Mouse (Mus musculus) layer of hippocampus, postnatal 14 days (tissue): ENCODE results near the gene Vil1. TPM values are rescaled to one million over a fixed set of nuclear protein-coding genes. Genes with fewer than 3 reads are reported as not detected.

Experiments used
- DNase-seq, 2 experiments: peaks; one replicate each; pipeline ENCODE4 v3.0.0; 2021 to 2022; ENCODE audit warnings: low spot score in 2 of 2, mixed read lengths in 1 of 2
- microRNA-seq, 2 experiments: library from miRNA; unstranded; fragments of <30 nt; microRNA quantifications; one replicate each; pipeline ENCODE4 v1.2.0; 2021
- total RNA-seq, 2 experiments: library from RNA; stranded (reverse); gene quantifications; 2 replicates each; pipeline ENCODE4 v1.2.3; 2021

The Vil1 gene
- total RNA-seq, 2 experiments from 2014 or later, result 0.62 to 1.2 TPM

DNA sequence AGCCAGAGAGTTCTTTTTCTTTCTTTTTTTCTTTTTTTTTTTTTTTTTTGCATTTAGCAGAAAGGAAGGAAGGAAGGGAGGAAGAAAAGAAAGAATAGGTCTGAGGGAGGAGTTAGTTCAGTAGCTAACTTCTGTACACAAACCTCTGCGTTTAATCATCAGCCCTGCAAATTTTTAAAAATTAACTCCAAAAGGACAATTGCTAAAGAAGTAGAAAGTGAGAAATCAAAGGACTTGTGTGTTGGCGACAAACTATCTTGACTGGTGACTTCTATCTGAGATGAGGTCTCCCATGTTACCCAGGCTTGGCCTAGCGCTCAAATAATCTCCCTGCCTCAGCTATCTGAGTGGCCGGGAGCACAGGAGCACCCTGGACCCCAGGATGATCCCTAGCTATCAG lies 5.0 kb upstream of the Vil1 start:
- no peak for DNase-seq

DNA sequence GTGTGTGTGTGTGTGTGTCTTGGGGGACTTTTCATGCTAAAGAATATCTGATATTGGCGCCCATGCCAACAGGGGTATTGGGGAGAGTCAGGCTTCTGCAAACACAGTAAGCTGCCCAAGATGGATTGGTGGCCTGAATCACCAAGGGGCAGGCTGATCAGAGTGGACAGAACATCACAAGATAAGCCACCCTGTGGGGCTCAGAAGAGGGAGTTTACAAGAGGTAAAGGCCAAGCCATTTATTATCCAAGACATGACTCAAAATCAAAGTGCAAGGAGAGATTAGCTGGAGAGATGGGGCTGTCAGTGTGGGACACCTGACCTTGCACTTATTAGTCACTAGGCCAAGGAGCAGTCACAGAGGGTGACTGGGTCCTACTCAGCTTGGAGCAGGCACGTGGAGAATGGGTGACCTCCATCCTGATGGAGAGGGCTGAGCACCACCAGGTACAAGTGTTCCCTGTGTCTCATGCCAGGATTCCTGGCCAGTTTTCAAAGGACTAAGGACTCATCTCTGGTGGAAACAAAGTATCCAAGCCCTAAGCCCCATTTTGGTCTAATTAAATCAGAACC lies 2.7 kb downstream of the Vil1 start:
- no peak for DNase-seq

DNA sequence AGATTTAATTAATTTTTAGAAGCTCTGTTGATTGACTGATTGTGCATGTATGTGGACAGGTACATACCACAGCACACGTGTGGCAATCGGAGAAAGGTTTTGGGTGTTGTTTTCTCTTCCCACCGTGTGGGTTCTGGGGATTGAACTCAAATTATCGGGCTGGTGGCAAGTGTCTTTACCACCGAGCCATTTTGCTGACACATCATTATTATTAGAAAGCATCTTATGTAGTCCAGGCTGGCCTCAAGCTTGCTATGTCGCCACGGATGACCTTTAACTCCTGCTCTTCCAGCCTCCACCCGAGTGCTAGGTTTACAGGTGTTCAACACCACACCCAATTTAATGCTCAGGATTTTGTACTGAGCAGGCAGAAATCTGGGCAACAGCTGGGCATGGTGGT lies 3.5 kb downstream of the Vil1 start:
- no peak for DNase-seq

DNA sequence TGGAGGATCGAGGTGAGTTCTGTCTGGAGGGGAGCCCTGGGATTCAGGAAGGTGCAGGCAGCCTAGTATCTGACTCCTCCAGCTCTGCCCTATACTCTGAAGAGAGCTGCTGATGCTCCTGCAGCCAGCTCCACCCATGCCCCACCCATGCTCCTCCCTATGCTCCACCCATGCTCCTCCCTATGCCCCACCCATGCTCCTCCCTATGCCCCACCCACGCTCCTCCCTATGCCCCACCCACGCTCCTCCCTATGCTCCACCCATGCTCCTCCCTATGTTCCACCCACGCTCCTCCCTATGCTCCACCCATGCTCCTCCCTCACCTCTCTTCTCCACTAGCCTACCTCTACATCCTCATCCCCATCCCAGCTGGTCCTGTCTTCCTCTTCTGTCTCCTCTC lies 6.0 kb downstream of the Vil1 start:
- DNase-seq, result no peak

DNA sequence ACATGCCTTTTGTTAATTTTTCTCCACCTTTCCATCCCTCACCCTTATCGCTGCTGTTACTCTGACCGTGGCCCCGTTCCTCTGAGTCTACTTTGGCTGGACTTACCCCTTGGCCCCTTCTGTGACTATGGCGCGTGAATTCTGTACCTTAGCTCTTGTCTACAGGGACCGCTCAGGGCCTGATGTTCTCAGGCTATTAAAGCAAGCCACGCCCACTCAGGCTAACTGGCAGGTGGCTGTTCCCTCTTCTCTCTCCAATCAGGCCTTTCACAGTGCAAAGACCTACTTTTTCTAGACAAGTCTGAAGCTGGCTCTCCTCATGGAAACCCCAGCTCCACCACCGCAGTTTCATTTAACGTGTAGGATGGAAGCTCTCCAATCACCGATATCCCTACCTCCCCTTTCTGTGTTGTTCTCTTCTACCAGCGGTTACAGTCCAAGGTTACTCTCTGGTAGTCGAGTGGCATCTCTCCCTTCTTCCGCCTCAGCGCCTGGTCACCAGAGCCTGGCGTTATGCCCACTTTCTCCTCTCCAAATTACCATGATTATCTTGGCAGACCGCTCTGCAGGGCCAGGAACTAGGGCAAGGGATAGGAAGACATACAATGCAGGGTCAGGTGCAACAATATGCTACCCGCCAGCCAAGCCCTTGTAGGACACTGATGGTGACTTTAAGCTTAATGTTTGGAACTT lies 9.7 kb downstream of the Vil1 start:
- DNase-seq, result no peak

DNA sequence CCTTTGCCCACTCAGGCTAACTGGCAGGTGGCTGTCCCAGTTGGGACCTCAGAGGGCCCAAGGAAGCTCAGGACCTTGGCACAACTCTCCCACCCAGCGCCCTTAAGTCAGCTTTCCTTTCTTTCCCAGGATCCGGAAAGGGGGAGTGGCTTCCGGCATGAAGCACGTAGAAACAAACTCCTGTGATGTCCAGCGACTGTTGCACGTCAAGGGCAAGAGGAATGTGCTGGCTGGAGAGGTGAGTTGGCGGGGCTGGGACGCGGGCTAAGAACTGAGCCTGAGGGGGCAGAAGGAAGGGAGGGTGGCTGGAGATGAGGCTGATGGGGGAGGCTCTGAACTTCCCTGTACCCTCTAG lies 10.2 kb downstream of the Vil1 start:
- DNase-seq, result no peak

DNA sequence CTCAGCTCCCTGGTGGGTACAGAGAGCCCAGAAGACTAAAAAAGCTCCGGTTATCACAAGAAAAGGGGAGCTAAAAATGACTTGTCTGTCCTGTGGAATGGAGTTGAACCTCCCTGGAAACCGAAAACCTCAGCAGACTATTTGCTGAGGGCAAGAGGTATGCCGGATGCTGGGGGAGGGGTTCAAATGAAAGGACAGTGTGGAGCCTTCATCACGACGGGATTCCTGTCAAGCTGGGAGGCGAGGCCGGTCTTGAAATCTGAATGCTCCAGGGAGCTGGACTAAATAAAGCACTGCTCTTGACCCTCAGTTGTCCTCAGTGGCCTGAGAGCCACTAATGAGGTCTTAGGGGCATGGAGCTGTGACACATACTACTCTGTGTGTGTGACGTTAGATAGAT lies 14.0 kb downstream of the Vil1 start:
- no peak for DNase-seq

DNA sequence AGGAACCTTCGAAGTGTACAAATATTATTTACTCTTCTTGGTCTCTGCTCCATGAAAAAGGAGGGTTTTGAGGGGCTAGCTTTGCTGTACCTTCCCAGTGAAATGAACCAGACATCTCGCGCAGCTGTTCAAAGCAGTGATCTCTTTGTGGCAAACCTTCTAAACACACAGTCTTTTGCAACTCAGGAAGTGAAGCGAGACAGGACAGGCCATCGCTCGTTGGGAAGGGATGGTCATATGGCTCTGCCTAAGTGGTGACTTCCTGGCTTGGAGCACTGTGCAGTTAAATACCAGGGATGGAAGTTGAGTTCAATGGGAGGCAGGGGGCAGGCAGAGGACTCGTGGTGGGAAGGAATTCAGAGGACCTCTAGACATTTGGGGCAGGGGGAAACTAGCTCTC lies 16.7 kb downstream of the Vil1 start:
- DNase-seq, result no peak

DNA sequence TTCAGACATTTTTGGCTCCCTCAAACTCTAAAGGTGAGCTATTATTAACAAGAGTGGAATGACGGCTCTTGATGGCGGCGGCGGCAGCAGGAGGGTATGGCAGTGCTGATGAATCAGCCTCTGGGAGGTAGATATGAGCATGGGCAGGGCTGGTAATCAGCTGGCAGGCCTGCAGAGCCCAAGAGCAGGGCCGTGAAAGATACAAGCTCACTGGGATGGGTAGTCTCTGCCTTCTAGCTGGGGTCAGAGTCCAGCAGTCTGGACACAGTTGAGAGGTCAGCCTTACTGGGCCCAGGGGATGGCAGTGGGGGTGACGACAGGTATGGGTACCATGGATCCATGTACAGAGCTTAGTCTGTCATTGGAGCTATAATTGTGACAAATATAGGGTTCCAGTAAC lies 24.0 kb downstream of the Vil1 start:
- no peak for DNase-seq

DNA sequence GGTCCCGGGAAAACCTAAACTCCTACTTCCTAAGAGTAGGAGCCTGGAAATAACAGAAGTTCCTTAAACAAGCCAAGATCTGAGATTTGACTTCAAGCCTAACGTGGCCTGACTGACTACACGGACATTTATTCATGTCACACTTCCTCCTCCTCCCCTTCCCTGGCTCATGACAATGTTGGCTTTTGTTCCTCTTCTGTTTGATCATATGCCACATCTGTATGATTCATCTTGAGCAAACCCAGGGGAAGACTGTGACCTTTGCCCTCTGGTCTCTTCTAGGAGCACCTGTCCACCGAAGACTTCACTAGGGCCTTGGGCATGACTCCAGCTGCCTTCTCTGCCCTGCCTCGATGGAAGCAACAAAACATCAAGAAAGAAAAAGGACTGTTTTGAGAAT lies 25.4 kb downstream of the Vil1 start:
- no peak for DNase-seq

DNA sequence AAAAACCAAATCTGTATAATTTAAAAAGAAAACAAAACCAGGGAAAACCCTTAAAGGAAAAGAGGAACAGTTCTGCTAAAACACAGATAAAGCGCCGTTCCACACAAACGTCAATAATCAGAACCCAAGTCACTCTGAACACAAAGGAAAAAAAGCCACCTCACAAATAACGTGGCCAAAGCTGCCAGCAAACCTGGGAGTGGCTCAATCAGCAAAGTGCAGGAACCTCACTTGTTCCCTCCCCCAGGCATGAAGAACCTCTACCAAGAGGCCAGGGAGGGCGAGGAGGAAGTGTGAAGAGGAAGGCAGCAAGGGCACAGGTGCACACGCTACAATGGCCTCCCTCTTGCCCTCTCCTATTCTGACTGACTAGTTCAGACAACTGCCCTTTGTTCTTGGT lies 26.4 kb downstream of the Vil1 start:
- no peak for DNase-seq

DNA sequence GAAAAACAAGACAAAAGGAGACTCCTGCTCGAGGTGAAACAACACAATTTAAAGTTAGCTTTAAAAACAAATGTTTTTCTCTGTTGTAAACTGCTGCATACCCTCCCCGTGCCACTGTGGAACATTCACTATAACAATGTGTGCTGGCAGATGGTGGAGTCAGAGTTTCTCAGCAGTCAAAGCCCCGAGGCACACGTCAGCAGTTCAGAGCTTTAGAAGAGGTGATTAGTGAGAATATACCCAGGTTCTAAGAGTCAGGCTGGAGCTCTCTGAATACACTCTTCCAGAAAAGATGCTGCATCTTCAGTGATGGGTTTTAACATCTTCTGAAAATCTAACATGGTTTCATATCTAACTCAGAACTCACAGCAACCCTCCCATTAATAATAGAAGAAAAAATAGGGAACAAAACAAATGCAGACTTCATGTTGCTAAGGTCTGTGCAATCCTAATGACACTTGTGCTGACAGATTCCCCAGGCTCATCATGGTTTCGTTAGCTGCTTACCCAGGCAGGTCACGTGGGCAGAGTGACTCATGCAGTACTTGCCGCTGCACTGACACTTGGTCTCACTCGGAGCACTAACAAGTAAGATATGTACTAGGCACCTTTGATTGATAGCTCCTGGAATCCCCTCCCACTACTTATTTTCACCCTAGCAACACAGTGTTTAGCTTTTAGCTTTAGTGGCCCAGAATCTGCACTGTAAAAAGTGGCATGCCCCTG lies 28.7 kb downstream of the Vil1 start:
- peak in 1 of 2 experiments; percentile 25 for DNase-seq

DNA sequence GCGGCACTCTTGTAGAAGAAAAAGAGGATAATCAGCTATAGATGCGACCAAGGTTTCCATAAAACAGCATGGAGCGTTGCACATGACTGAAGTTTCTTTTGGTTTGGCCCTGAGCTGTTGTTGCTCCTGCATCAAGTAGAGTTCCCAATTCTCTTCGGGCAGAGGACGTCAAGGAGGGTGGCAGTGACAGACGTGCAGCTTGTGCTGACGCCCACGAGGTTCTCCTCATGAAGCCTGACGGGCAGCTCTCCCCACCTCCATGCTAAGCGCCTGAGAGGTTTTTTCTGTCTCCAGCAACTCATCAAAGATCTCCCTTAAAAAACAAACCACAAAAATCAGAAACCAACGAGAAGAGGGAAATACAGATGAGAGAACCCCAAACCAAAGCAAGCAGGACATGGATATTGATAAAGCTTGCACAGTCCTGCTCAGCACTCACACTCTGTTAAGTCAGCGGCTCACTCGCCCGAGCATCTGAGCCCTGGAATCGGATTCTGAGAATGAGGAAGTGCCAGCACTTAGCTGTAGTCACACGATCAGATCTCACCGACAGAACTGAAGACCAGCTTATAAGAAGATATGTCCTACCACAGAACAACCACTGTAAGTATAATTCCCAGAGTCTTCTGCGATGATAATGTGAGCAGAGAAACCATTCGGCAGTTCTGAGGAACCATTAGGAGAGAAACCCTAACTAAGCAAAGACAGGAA lies 30.1 kb downstream of the Vil1 start:
- DNase-seq, result no peak

DNA sequence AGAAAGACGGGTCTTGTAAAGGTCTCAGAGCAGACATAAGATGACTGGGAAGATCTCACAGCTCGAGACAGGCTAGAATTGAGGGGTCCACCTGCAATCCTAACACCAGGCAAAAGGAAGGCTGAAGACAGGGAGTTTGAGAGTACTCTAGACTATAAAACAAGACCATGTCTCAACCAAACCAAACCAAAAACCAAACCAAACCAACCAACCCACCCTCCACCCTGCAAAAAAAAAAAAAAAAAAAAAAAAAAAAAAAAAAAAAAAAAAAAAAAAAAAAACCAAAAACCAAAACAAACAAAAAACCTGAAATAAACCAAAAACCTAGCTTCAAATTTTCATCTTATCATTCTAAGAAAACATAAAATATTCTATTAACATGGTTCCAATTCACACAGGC lies 35.4 kb downstream of the Vil1 start:
- DNase-seq, result no peak

DNA sequence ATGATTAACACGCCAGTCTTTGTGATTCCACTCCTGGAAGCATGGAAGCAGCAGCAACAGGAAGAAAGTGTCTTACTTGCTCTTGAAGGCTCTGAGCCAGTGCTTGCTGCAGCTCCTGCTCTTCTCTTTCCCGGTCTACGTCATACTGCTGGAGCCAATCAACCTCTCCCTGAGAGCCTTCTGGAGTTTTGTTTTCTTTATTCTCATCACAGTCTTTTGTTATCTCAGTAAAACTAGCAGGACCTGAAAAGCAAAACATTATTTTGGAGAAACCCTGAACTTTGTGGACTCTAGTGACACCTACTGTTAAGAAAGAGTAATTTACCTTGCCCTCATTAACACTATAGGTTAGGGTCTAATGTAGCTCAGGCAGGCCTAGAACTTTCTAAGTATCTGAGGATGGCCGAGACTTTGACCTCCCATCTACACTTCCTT lies 43.5 kb downstream of the Vil1 start:
- DNase-seq, result peak in 1 of 2 experiments; percentile 58

DNA sequence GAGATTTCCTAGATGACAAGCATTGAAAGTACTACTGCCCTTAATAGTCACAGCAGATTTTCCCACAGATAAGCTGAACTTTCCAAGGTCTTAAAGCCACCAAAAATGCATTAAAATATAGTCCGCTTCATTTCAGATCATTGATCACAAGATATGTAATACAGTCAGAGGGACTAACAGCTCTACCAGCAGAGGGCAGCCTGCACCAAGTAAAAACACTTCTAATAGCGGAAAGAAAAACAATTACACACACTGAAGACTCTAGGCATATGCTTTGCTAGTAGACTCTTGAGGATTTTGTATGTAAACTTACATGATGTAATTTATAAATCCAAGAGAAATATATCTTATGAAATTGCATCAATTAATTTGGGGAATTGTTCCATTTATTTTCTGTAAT lies 51.1 kb downstream of the Vil1 start:
- DNase-seq, result peak in 1 of 2 experiments; percentile 55

Small RNAs within 50 kb of the gene (microRNA-seq; reads per million reads assigned to microRNA genes)
- 3,725 to 9,389 reads per million in 2 experiments for gene Mir26b

Other genes with a start within 250 kb of the Vil1 start
- gene Cxcr1, start 214.7 kb upstream of the Vil1 start, total RNA-seq, result not detected
- gene Arpc2, start 173.3 kb upstream of the Vil1 start, total RNA-seq, result 100 to 1,000 TPM; 344 to 348 TPM
- not detected for gene Gpbar1, start 130.8 kb upstream of the Vil1 start, total RNA-seq
- 100 to 1,000 TPM; 143 to 145 TPM for gene Aamp, start 124.6 kb upstream of the Vil1 start, total RNA-seq
- gene Pnkd, start 124.4 kb upstream of the Vil1 start, total RNA-seq, result 100 to 1,000 TPM; 143 to 157 TPM
- gene Tmbim1, start 103.8 kb upstream of the Vil1 start, total RNA-seq, result 10 to 100 TPM; 19.5 to 19.7 TPM
- gene Catip, start 47.3 kb upstream of the Vil1 start, total RNA-seq, result 1 to 10 TPM; 1.1 to 1.8 TPM
- gene Slc11a1, start 34.2 kb upstream of the Vil1 start, total RNA-seq, result 1 to 10 TPM; 1.6 to 5.3 TPM
- 10 to 100 TPM; 23.8 to 28.2 TPM for gene Ctdsp1, start 17.9 kb upstream of the Vil1 start, total RNA-seq
- gene Cnot9, start 96.7 kb downstream of the Vil1 start, total RNA-seq, result 10 to 100 TPM; 30.5 to 33.4 TPM
- gene Plcd4, start 133.5 kb downstream of the Vil1 start, total RNA-seq, result 10 to 100 TPM; 19.4 to 19.9 TPM
- gene Usp37, start 134.9 kb downstream of the Vil1 start, total RNA-seq, result 10 to 100 TPM; 21.6 to 21.7 TPM
- gene Zfp142, start 178.9 kb downstream of the Vil1 start, total RNA-seq, result 10 to 100 TPM; 24.0 to 25.5 TPM
- 10 to 100 TPM; 22.6 to 25.7 TPM for gene Bcs1l, start 178.9 kb downstream of the Vil1 start, total RNA-seq
- gene Rnf25, start 192.0 kb downstream of the Vil1 start, total RNA-seq, result 10 to 100 TPM; 50.9 to 51.6 TPM
- gene Stk36, start 192.1 kb downstream of the Vil1 start, total RNA-seq, result 1 to 10 TPM; 6.2 to 7.3 TPM